Mouse (Mus musculus) thymus, postnatal 14 days (tissue): ENCODE data around the gene Cyp2e1.
A peak's percentile ranks its signal among the peaks of the same experiment; 100 is the strongest.
"Not testable (repeated sequence)": the region's sequence is repeated elsewhere in the genome, so short reads cannot be mapped to it uniquely, and the experiment has no call there.

ENCODE experiments used
- DNase-seq: peaks from one replicate; pipeline ENCODE4 v3.0.0; 2021

The Cyp2e1 gene

GRCm38 (mm10) chr7:140763447-140764020 lies at the start of gene Cyp2e1:
Gene Cyp2e1, plus strand, starts transcription at chr7:140763739.
- DNase-seq, result no peak

GRCm38 (mm10) chr7:140717155-140718055 lies 46.1 kb upstream of the Cyp2e1 start:
- DNase-seq, result no peak

DNA sequence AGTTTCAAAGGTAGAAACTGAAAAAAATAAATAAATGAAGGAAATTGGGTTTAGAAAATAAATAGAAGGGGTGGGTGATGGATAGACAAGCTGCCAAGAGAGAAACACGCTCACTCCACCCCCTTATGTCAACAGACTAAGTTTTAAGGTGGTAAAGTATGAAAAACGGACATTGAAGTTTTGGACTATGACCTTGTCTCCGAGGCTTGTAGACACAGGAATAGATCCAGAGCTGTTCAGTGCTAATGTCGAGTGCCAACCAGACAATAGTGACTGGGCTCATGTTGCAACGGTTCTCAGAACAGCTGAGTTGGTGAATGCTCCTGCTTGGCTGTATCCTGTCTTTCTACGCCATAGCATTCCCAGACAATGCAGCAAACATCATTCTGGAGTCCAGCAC lies 42.4 kb upstream of the Cyp2e1 start:
- DNase-seq, result no peak

GRCm38 (mm10) chr7:140725558-140725957 lies 38.0 kb upstream of the Cyp2e1 start:
- DNase-seq, result no peak

GRCm38 (mm10) chr7:140733162-140733561 lies 30.4 kb upstream of the Cyp2e1 start:
- no peak for DNase-seq

GRCm38 (mm10) chr7:140747402-140747801 lies 16.1 kb upstream of the Cyp2e1 start:
- DNase-seq, result no peak

DNA sequence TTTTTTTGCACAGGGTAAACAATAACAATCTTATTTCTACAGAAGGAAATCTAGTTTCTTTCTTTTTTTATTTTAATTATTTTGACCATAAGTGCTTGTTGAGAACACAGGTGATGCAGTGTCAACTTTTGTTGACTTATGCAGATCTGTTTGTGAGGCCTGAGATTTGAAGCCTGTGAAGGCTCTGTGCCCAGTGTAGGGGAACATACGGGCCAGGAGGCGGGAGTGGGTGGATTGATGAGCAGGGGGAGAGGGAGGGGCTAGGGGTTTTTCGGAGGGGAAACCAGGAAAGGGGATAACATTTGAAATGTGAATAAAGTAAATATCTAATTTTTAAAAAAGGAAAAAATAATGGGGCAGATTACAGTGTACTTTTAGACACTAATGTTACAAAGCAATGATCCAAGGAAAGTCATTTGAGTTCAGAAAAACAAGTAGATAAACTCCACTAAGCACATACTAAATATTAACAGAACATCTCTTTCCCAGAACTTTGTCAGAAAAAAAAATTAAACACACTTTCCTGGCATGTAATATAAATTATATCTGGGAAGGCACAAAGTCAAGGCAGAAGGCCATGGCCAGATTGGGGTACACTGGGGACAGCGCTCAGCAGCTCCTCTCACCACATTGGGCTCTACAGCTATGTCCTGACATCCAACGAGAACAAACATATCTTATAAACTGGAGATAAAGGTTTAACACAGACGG lies 15.3 kb upstream of the Cyp2e1 start:
- no peak for DNase-seq

GRCm38 (mm10) chr7:140748827-140749160 lies 14.7 kb upstream of the Cyp2e1 start:
- DNase-seq, result no peak

GRCm38 (mm10) chr7:140754556-140754955 lies 9.0 kb upstream of the Cyp2e1 start:
- no peak for DNase-seq

GRCm38 (mm10) chr7:140756151-140756854 lies 7.2 kb upstream of the Cyp2e1 start:
- no peak for DNase-seq

- no peak for DNase-seq
Observed at GRCm38 (mm10) chr7:140760647-140761046, 2.9 kb upstream of the Cyp2e1 start.

- not testable (repeated sequence) for DNase-seq
Observed at GRCm38 (mm10) chr7:140765391-140765790, 1.9 kb downstream of the Cyp2e1 start.

DNA sequence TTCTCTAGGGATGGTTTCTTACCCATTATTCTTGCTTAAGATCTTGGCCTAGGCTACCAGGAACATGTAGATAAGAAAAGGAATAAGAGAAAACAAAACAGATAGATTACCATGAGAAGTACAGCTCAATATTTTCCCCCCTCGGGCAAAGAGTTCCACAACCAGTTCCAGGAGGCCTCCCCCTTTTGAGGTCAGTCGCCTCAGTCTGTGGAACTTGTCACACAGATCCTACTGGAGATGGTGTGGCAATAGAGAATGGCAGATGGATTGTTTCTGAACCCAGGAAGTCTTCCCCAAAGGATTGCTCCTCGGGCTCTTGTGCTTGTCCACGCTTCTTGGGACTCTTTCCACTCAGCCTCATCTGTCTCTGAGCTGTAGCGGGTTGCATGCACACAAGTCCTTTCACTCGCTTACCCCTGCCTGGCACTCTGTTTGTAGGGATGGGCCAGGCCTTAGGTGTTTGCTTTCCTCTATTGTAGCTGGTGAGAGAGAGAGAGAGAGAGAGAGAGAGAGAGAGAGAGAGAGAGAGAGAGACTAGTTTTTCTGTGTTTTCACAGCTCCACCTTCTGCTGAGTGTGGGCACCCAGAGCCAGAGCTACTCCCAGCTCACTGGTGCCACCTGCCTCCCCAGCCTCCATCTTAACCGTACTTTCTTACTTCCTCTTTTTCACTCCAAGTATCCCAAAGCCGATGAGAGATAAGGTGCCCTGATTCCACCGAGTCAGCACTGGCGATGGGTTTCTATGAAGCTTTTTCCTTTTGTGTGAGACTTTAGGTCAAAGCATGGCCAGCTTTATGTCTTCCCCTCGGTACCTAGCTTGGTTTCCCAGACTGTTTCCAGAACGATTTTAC lies 2.6 kb downstream of the Cyp2e1 start:
- peak; percentile 13 for DNase-seq

DNA sequence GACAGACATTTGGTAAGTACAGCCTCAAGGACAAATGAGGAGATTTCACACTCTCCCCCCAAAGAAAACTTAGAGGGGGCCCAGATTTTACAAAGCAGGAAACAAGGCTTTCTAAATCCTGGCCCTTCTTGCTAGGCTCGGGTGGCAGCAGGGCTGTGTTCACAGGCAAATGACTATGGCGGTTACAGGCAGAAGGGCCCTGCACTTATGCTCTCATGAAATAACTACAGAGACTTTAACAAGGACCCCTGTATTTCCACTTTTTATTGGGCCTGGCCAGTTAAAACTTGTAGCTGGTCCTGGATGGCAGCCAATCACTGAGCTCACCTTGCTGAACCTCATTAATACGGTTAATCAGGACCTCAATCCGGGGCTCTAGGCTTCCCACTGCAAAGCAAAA lies 17.0 kb downstream of the Cyp2e1 start:
- no peak for DNase-seq

GRCm38 (mm10) chr7:140787406-140788052 lies 24.0 kb downstream of the Cyp2e1 start, which contains the start of gene Syce1:
Gene Syce1, minus strand, starts transcription at chr7:140787852.
- no peak for DNase-seq

DNA sequence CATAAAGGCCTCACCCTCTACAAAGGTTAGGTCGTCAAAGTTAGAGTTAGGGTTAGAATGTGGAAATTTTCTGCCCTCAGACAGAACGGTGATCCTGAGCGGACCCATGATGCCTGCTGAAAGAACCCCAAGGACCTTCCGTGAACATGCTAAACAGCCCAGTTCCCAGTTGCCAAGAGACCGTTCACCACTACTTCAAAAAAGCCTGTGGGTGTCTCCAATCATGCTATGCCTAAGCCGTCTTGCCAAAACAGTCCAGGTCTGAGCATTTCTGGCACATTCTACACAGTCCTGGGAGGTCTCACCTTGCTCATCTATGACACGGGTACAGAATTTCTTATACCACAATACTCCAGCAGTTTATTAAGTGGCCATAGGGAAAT lies 24.5 kb downstream of the Cyp2e1 start:
- no peak for DNase-seq

DNA sequence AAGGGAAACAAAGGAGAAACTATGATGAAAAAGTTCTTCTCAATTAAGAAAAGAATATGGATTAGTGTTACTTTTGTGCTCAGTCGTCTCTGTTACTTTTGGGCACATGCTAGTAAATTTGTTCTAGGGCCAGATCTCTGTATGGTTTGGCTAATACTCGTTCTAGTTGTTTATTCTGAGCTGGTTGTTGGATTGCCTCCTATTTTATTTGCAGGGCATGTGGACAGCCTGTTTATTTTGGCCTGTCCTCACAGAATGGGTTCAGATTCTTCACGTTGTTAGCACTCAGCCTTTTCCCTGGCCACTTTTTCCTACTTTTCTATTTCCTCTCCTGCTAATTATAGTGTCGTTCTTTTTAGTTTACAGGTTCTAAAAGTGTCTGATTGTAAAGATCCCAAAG lies 30.0 kb downstream of the Cyp2e1 start:
- DNase-seq, result no peak

DNA sequence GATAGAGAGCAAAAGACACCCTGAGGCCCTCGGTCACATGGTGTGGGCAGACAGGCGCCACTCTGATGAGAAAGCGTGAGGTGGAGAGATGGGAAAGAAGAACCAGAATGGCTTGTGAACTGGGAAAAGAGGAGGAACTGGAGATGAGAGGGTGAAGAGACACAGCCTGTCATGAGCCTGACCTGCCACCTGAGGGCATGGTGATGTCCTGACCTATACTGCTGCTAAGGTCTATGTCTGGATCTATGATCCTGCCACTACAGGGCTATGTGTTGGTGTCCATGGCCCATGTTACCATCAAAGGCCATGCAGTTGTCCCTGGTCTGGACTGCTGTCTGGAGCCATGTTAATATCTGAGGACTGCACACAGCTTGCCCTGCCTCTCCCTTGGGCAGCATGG lies 34.1 kb downstream of the Cyp2e1 start:
- no peak for DNase-seq

DNA sequence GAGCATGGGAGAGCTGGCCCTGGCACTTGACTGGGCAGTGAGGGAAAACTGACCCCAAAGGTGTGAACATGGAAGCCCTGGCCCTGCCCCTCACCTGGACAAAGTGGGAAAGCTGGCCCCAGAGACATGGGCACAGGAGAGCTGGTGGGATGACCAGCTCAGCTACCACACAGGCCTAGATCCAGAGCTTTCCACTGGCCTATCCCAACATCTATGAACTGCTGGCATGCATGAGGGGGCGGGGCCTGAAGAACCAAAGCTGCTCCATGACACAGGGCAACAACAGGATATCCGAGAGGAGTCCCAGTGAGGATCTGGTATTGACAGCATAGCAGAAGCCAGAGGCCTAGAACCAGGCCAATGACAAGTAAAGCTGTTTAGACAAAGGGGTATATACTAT lies 34.7 kb downstream of the Cyp2e1 start:
- no peak for DNase-seq

- no peak for DNase-seq
Observed at GRCm38 (mm10) chr7:140802629-140803028, 39.1 kb downstream of the Cyp2e1 start.

DNA sequence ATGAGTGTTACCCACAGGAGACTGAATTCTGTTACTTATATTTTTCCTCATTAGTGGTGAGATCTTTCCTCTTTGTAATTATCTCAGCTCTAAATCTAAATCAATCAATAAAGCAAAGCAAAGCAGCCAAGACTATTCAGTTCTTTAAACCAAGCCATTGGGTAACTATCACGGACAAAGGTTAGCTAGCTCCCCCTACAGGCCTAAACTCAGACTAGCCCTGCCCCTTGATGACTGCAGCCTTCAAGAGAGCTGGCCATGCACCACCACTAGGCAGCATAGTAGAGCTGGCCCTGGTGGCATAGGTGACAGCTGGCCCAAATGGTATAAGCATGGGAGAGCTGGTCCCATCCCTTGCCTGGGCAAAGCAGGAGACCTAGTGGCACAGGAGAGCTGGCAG lies 42.2 kb downstream of the Cyp2e1 start:
- peak; percentile 56 for DNase-seq

DNA sequence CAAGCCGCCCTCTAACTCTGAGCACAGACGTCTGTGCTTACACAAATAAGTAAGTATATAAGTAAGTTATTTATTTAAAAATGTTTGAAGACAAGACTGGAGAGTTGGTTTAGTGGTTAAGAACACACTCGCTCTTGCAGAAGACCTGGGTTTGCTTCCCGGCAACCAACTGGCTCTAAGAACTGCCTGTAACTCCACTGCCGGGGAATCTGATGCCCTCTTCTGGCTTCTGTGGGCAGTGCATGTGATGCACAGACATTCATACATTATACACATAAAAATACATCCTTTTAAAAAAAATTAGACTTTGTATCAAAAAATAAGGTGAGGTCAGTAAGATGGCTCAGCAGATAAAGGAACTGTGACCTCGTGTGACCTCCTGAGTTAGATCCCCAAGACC lies 47.0 kb downstream of the Cyp2e1 start:
- no peak for DNase-seq
